Mouse (Mus musculus) retina, adult 2 months (tissue): ENCODE results near the gene Scd4.
"Not testable (repeated sequence)": the region's sequence is repeated elsewhere in the genome, so short reads cannot be mapped to it uniquely, and the experiment has no call there.

Source experiments
- DNase-seq: peaks from one replicate; pipeline ENCODE4 v3.0.0-alpha.2; 2012; ENCODE audit warnings: low read depth, low spot score

Gene Scd4

GRCm38 (mm10) chr19:44316752-44317315, 16.1 kb upstream of the Scd4 start:
- no peak for DNase-seq

- no peak for DNase-seq
Observed at GRCm38 (mm10) chr19:44317391-44317790, 15.5 kb upstream of the Scd4 start.

- no peak for DNase-seq
Observed at GRCm38 (mm10) chr19:44318545-44318944, 14.3 kb upstream of the Scd4 start.

GRCm38 (mm10) chr19:44320316-44320715, 12.6 kb upstream of the Scd4 start:
- DNase-seq = no peak

- DNase-seq = no peak
Observed at GRCm38 (mm10) chr19:44321201-44321600, 11.7 kb upstream of the Scd4 start.

- no peak for DNase-seq
Observed at GRCm38 (mm10) chr19:44321631-44322030, 11.3 kb upstream of the Scd4 start.

- no peak for DNase-seq
Observed at GRCm38 (mm10) chr19:44329566-44329965, 3.3 kb upstream of the Scd4 start.

GRCm38 (mm10) chr19:44331128-44331527, 1.8 kb upstream of the Scd4 start:
- not testable (repeated sequence) for DNase-seq

- no peak for DNase-seq
Observed at GRCm38 (mm10) chr19:44331911-44332310, 981 bp upstream of the Scd4 start.

- no peak for DNase-seq
Observed at GRCm38 (mm10) chr19:44332326-44332725, 566 bp upstream of the Scd4 start.

- no peak for DNase-seq
Observed at GRCm38 (mm10) chr19:44333991-44334390, 1.1 kb downstream of the Scd4 start.

GRCm38 (mm10) chr19:44335876-44336662, 3.2 kb downstream of the Scd4 start:
- no peak for DNase-seq

GRCm38 (mm10) chr19:44349689-44350088, 16.8 kb downstream of the Scd4 start:
- DNase-seq = no peak

- DNase-seq = no peak
Observed at GRCm38 (mm10) chr19:44351756-44352155, 18.9 kb downstream of the Scd4 start.

GRCm38 (mm10) chr19:44358700-44359099, 25.8 kb downstream of the Scd4 start:
- no peak for DNase-seq

- DNase-seq = peak; percentile 51
Observed at GRCm38 (mm10) chr19:44363529-44363928, 30.6 kb downstream of the Scd4 start.

- DNase-seq = no peak
Observed at GRCm38 (mm10) chr19:44364029-44364428, 31.1 kb downstream of the Scd4 start.

GRCm38 (mm10) chr19:44365733-44366132, 32.8 kb downstream of the Scd4 start:
- no peak for DNase-seq

- DNase-seq = not testable (repeated sequence)
Observed at GRCm38 (mm10) chr19:44367076-44367475, 34.2 kb downstream of the Scd4 start.

GRCm38 (mm10) chr19:44369371-44369770, 36.5 kb downstream of the Scd4 start:
- no peak for DNase-seq

GRCm38 (mm10) chr19:44370231-44370630, 37.3 kb downstream of the Scd4 start:
- DNase-seq = no peak

GRCm38 (mm10) chr19:44372969-44373368, 40.1 kb downstream of the Scd4 start:
- DNase-seq = peak; percentile 72

- DNase-seq = no peak
Observed at GRCm38 (mm10) chr19:44376511-44376951, 43.6 kb downstream of the Scd4 start.
